Mouse (Mus musculus): ENCODE measurements at regions not wholly inside any gene's neighbourhood (a gene's known extent, or its start where the extent isn't known, plus 50 kb on each side); places are given as distances from the start of the nearest gene placed in this dataset.
"Not testable (repeated sequence)": the region's sequence is repeated elsewhere in the genome, so short reads cannot be mapped to it uniquely, and the experiment has no call there.

DNA sequence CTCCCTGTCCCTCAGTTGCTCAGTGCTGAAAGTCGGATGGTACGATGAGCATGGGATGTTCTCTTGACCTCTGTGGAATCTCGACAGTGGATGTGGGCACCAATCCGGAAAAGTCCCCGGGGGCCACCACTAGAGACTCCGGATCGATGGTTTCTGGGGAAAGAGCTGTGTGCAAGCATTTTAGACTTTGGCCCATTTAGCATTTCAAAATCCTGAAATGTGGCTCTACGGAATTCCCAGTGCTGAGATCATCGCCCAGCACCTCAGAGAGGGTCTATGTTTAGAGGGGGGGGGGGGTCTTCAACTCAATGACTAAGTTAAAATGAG lies 68.6 kb downstream of the Tomm20 start:
- DNase-seq (ENCODE audit: low read depth), result no peak

DNA sequence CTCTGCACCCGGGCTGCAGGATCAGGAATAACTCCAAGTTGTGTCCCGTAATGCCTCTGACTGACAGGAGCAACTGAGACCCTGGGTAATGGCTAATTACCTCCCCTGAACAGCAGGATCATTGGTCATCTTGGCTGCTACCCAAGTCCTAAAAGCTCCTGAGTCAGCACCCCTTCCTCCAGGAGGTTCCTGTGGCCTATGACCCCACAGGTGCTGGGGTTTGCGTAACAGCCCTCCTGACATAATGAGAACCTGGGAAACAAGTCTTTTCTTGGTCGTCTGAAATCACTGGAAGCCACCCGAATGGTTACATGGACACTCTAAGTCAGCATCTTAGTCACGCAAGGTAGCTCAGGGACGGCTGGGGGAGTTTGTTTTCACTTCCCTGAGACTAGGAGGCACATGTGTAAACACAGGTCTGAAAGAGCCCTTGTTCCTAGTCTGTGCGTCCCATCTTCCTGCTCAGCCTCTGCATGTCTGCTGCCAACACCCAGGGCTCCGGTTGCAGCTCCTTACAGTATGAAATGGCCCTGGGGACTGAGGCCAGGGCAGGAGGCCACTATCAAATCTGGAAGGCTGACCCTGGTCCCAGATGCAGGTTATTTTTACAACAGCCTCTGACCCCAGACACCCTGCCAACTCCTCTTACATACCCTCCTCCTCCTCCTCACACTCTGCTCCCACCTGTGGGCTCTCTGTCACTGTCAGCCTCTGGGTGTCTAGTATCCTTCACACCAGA lies 69.2 kb downstream of the Tomm20 start:
- peak; percentile 37 for DNase-seq (ENCODE audit: low read depth)

DNA sequence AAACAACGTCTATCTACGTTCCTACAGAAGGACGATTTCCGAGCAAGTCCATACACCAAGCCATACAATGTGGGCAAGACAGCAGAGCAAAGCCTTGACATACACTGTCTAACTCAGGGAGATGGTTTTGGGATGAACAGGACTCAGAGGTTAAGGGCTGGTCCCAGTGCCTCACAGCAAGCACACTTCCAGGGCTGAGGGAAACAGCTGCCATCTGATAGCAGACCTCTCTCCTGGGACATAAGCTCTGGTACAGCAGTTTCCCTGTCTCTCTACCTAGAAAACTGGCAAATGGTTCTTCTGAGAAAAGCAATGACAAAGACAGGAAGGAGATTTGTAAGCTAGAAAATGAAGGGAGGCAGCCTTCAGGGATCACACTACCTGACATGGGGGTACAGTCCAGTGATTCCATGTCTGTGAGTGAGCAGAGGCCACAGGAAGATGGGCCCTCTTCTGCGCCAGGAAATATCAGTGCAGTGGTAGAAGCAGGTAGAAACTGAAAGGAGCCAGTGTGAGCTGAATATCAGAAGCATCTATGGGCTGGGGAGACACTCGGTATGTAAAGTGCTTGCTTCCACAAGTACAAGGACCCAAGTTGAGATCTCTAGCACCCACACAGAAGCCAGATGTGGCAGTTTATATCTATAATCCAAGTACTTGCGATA lies 70.0 kb downstream of the Tomm20 start:
- DNase-seq (ENCODE audit: low read depth), result peak; percentile 67

DNA sequence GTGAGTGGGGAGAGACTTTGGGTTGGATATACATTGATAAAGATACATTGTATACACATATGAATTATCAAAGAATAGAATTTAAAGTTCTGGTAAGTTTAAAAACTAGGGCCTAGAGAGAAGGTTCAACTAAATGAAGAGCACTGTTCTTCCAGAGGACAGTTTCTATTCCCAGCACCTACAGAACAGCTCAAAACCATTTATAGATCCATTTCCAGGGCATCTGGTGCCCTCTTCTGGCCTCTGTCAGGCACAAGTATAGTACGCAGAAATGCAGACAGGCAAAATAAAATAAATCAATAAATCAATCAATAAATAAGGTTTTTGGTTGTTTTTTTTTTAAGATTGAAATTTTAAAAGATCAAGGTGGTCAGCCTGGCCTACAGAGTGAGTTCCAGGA lies 70.8 kb downstream of the Tomm20 start:
- DNase-seq (ENCODE audit: low read depth), result peak; percentile 64

DNA sequence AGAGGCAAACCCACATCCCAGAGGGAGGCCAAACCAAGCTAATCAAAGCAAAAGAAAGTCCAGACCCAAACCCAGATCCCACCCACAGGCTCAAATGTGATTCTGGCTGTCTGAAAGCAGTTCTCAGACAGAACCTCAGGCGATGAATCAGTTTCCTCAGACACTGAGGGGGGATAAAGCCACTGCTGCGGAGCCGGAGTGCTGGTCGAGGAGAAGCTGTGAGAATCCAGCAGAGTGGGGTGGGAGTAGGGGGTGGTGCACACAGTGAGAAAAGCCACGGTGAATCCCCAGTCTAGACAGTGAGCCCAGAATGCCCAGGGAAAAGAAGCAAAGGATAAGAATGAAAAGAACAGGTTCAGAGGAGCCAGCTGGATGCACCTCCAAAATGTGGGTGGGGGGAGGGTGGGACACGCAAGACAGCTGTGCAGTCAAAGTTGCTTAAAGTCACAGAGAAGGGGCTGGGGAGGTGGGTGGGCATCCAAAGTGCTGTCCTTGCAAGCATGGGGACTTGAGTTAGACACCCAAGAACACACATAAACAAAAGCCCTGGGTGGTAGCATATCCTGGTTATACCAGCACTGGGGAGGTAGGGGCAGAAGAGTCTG lies 71.4 kb downstream of the Tomm20 start:
- no peak for DNase-seq (ENCODE audit: low read depth)

DNA sequence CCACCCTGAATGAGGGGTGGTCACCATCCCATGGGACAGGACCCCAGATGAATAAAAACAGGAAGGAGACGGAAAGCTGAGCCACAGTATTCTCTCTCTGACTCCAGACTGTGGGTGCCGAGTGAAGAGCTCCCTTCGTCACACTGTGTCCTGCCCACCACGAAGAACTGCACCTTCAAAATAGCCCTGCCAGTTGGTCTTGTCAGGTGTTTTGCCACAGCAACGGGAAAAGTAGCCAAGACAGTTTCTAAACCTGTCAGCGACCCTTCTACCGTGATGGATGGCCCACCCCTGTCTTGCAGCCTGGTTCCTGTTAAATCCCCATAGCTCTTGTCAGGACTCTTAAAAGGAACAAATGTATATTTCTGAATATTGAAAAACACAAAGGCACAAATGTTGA lies 72.3 kb downstream of the Tomm20 start:
- peak; percentile 30 for DNase-seq (ENCODE audit: low read depth)

DNA sequence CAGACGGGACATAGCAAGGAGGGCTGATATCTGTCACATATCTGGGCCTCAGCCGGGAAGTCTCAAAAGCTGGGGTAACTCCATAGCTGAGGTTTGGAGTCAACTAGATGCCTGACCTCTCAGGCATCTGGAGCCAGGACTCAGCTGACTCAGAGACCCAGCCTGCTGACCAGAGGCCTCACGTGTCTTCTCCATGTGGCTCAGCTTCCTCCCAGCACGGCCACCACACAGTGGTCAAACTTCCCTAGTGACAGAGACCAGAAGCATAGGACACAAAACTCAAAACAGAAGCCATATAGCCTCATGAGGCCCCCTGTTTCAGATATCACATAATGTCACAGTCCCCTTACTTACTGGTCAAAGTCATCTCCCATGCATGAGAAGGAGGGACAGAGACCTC lies 73.1 kb downstream of the Tomm20 start:
- no peak for DNase-seq (ENCODE audit: low read depth)

DNA sequence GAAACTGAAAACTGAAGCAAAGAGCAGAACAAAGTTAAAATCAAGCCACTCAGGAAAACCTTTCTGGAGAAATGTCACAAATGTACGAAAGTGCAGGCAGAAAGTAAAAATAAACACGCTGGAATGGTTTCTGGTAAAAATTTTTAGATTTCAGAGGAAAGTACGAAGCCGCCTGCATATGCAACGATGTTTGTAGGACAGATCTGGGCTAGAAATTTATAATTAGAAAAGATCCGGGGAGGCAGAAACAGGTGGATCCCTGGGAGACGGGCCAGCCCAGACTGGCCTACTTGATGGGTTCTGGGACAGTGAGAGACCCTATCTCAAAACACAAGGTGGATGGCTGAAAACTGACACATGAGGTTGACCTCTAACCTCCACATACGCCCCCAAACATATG lies 73.5 kb downstream of the Tomm20 start:
- DNase-seq (ENCODE audit: low read depth), result no peak

DNA sequence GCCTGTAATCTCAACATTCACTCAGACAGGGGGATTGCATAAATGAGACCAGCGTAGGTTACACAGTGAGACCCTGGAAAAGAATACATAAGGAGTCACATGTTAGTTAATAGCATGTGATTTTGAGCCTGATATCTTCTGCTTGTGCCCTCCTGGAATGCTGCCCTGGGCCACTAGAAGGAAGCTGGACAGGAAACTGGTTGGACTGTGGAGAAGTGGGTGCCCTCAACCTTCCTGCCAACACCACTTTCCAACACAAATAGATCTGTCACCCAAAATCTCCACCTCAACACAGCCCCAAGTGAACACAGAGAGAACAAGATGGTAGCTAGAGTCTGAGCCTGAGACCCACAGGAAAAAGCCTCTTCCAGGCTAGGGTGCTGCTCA lies 76.2 kb downstream of the Tomm20 start:
- no peak for DNase-seq (ENCODE audit: low read depth)

DNA sequence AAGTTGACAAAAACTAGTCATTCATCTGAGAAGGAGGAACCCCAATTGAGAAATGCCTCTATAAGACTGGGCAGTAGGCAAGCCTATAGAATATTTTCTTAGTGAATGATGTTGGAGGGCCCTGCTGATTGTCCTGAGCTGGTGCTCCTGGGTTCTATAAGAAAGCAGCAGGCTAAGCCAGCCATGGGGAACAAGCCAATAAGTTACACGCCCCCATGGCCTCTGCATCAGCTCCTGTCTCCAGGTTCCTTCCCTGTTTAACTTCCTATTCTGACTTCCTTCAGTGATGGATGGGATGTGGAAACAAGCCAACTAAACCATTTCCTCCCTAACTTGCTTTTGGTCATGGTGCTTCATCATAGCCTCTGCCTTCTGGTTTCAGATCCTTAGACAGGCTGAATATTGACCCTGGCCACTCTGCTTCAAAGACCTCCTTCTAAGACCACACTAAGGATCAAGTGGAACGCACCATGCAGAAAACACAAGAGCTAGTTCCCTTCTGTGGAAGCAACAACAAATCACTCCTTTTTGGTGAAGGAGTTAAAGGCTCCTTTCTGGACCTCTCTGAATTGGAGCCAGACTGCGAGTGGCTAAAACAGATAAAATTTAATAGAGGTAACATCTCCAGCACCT lies 76.7 kb downstream of the Tomm20 start:
- no peak for DNase-seq (ENCODE audit: low read depth)

DNA sequence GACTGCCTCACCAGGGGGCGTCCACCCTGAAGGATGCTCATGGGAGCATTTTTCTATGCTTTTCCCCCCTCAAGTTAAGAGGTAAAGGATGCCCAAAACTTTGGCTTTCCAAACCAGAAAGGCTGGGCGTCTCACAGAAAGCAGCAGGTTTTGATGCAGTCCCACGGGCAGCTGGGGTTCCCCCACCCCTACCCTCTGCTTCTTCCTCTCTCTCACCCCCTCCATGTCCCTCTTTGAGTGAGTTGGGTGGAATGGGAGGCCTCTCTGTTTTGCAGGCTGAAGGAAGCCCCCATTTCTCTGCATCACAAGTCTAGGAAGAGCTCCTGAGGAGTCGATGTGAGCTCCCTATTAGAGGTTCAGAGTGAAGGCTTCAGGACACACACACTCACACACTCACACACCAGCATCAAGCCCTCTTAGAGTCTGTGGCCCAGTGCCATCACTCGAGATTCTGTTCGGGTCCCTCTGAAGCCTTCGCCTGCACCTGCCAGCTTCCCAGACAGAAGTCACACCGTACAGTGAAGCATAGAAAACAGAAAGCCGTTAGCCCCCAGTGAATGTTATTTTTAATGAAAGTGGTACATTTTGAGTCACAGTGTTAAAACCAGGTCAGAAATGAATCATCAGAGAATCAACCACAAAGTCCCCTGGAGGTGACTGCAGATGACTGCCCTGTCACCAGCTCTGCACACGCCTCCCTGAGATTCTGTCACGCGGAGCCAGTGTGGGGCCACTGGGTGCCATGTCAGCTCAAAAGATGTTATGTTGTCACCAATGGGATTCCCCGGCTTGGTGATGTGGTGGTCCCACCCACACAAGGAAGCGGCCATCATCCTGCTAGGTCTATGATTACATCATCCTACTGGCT lies 78.3 kb downstream of the Tomm20 start:
- peak; percentile 97 for DNase-seq (ENCODE audit: low read depth)

DNA sequence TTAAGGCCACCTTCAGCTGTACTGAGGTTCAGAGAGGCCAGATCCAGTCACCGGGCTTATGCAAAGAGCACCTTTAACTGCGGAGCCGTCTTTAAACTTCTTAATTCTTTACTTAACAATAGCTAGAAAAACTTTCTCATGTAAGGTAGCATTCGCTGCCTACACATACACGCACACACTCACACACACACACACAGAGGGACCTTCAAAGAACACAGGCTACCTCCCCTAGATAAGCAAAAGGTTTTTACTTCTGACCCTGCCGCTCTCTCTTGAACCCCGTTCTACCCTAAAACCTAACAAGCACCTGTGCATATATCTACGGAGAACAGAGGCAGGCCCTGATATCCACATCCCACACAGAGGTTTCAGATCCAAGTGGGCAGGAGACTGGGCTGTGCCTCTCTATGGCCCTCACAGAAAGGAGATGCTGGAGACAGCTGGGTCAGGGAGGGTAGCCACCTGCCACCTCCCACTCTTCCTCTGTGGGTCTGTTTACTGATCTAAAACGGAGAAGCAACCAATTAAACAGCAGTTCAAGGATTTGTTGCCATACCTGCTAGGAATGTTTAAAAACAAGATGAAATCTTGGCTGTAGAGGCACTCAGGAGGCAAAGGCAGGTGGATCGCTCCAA lies 81.2 kb downstream of the Tomm20 start:
- DNase-seq (ENCODE audit: low read depth), result peak; percentile 56

DNA sequence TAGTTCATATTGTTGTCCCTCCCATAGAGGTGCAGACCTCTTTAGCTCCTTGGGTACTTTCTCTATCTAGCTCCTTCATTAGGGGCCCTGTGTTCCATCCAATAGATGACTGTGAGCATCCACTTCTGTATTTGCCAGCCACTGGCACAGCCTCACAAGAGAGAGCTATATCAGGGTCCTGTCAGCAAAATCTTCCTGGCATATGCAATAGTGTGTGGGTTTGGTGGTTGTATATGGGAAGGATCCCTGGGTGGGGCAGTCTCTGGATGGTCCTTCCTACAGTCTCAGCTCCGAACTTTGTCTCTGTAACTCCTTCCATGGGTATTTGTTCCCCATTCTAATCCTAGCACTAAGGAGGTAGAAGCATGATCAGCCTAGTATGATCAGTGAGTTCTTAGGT lies 82.0 kb downstream of the Tomm20 start:
- not testable (repeated sequence) for DNase-seq (ENCODE audit: low read depth)

DNA sequence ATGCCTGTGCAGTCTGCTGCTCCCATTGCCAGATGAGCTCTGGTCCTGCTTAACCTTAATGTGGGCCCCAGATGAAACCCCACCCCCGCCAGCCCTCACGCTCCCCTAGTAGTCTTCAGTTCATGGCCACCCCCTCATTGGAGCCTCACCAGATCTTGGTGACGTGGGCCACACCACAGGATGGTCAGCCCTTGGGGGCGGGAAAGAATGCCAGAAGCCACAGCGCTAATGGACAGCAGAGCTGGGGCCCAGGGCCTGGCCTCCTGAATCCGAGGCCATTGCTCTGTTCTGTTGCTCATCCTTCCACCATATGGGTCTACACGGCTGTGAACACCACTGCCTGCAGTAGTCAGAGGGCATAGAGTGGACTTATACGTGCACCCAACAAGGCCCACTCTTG lies 83.9 kb downstream of the Tomm20 start:
- no peak for DNase-seq (ENCODE audit: low read depth)

DNA sequence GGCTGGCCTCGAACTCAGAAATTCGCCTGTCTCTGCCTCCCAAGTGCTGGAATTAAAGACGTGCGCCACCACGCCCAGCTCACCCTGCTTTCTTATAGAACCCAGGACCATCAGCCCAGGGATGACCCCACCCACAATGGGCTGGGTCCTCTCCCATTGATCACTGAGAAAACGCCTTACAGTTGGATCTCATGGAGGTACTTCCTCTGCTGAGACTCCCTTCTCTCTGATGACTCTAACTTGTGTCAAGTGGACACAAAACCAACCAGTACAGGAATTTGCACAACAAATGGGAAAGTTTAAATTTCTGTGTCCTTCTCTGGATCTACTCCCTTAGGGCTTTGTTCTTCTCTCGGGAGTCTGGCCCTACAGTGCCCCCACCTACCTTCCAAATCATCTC lies 85.0 kb downstream of the Tomm20 start:
- no peak for DNase-seq (ENCODE audit: low read depth)

DNA sequence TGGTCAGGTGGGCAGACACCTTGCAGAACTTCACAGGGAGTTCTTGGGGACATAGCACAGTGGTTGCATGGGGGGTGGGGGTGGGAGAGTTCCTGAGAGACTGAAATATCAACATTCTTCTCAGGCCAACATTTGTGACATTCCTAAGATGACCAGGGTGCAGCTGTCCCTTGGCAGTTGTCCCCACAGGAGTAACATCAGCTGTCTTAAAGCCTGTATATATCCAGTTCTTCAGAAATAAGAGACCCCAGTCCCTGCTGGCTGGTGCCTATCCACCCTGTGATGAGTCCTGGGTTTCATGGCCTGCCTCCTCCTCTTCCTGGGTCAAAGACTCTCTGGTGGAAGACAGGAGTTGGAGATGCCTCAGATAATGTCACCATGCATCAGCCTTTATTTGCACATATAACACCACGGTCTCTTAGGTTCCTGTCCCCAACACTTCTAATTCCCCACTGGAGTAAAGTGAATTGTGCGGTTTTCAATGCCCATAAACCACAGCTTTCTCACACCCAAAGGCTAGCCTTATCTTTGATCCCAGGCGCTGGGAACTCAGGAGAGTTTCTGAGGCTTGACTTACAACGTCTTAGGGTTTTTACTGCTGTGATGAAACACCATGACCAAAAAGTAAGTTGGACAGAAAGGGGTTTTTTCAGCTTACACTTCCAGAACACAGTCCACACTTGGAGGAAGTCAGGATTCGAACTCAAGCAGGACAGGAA lies 85.8 kb downstream of the Tomm20 start:
- DNase-seq (ENCODE audit: low read depth), result no peak

DNA sequence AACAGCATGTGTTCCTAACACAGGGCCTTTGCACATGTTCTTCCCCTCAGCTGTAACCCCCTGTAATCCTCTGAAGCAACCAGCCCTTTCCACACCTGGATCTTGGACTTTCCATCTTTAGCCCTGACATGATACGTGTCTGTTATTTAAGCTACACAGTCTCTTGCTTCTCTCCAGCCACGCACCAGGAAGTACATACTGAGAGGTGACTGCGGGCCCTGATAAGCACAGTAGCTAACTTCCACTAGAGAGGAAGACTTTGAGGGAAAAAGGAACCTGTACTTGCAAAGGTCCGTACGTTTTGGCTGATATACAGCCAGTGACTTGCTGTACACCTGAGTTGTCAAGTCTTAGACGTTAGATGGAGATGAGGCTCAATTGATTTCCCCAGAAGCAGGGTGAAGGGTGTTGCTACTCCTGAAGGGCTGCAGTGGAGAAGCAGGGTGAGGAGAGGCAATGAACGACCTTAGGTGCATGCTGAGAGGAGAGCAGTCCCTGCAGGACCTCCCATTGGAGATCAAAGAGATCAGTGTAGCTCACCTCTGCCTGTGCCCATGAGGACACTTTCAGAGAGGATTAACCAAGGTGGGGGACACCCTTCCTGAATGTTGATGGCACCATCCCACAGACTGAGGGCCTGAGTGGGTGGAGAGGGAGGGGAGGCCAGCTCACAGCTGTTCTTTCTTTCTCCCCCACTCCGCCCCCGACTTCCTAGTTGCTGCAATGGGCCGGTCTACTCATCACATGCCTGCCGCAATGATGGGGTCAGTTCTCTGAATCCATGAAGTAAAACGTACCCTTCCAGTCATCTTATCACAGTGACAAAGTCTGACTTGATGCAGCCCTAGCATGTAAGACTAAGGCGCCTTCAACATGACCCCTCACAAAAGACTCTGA lies 88.1 kb downstream of the Tomm20 start:
- peak; percentile 61 for DNase-seq (ENCODE audit: low read depth)

DNA sequence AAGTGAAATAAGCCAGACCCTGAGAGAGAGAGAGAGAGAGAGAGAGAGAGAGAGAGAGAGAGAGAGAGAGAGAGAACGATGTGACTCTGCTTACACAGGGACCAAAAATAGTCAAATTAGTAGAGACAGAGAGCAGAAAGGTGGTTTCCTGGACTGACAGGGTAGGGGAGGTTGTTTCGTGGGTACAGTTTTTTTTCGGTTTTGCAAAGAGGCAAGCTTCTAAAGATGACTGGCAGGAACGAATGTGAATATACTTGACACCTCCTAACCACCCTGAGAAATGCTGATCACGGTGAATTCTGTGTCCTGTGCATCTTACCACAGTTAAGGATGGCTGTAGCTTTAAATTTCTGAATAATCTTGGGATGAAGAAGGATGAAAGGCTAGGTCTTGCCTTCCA lies 89.7 kb downstream of the Tomm20 start:
- peak; percentile 92 for DNase-seq (ENCODE audit: low read depth)

DNA sequence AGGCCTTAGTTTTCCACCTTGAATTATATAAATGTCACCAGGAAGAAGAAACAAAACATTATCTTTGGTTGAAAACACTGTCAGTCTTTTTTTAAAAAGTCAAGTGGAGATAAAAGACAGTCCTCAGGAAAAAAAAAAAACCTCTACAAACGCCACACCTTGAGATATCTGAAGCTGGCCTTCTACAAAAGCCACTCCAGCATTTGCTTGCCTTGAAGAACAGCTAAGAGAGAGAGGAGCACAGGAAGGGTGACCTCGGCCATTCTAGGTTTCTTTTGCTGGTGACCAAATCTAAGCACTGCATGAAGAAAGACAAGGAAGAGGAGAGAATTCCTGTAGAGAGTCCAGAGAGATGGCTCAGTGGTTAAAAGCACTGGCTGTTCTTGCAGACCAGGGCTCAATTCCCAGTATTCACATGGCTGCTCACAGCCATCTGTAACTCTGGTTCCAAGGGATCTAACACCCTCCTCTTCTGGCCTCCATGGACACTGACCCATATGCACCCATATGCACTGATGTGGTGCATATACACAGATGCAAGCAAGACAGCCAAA lies 90.5 kb downstream of the Tomm20 start:
- DNase-seq (ENCODE audit: low read depth), result no peak
